Mouse (Mus musculus): ENCODE data around the gene Trim65.

GRCm38 (mm10) chr11:116106963-116107776 is 23.8 kb downstream of the Trim65 start:
- peak; percentile 42 for TF ChIP-seq CTCF (IDR thresholded peaks at IDR 0.05; ENCODE audit: low read depth)
- no peak for TF ChIP-seq EP300 (IDR thresholded peaks at IDR 0.05; ENCODE audit: low read depth)
